Mouse (Mus musculus) yolk sac, embryonic 10.5 days (tissue): ENCODE data around the gene Zswim8.

Experiments used
- DNase-seq: peaks from one replicate; pipeline ENCODE4 v3.0.0-alpha.2; 2017; ENCODE audit warnings: low spot score

Zswim8 gene

DNA sequence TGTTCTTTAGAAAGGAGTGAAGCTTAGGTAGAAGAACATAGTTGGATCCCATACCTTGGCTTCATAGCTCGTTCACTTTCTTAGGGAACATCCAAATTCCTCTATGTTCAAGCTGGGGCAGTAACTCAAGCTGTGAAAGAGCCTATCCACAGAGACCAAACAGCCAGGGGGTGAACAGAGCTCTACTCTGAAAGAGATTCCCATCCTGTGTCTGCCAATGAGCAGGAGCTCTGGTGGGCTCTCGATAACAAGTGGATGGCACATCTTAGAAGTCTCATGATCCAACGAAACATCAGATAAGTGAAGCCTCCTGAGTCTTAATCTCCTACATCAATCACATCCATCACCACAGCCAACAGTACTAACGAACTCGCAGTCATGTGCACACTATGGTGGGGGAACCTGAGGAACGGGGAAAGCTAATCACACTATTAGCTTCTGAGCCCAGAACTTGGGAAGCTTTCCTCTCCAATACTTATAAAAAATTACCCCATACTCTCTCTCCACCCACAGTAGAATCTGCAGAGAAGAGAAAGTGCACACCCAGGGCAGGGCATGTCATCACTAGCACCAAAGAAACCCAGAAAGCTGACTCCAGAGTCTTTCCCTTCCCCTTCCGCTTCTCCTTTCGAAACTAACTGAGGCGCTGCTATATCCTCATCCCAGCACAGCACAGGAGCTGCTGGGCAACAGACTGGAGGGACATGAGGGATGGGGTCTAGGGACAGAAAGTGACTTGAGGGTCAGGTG lies 23.7 kb downstream of the Zswim8 start:
- no peak for DNase-seq

DNA sequence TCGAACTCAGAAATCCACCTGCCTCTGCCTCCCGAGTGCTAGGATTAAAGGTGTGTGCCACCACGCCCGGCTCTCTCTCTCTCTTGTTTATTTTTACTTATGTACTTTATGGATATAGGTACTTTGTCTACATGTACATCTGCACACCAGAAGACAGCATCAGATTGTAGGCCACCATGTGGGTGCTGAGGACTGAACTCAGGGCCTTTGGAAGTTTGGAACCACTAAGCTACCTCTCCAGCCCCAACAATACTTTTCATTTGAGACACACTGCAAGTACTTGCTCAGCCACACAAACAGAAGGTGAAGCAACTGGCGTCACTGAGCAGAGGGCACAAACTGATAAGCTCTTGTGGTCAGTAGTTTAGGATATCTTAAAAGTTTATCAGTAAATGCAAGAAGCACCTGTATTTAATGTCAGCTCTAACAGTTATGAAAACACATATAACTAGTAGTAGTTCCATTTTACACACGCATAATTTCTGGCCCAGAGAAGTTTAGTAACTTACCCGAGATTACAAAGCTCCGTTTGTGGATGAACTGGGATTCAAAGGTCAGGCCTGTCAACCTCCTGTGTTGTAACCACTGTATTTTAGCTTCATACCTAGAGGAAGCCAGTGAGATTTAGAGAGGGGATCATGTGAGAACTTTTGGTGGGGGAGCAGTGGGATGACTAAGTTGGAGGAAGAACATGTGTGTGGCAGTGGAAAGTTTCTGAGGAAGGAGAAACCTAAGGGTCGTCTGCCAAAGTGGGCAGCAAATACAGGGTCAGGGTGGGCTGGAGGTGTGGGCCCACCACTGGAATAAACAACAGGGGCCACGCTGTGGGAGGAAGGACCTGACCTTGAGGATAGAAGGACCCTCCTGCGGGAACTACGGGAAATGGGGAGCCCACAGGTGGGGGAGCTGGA lies 25.9 kb downstream of the Zswim8 start:
- DNase-seq: peak; percentile 57

DNA sequence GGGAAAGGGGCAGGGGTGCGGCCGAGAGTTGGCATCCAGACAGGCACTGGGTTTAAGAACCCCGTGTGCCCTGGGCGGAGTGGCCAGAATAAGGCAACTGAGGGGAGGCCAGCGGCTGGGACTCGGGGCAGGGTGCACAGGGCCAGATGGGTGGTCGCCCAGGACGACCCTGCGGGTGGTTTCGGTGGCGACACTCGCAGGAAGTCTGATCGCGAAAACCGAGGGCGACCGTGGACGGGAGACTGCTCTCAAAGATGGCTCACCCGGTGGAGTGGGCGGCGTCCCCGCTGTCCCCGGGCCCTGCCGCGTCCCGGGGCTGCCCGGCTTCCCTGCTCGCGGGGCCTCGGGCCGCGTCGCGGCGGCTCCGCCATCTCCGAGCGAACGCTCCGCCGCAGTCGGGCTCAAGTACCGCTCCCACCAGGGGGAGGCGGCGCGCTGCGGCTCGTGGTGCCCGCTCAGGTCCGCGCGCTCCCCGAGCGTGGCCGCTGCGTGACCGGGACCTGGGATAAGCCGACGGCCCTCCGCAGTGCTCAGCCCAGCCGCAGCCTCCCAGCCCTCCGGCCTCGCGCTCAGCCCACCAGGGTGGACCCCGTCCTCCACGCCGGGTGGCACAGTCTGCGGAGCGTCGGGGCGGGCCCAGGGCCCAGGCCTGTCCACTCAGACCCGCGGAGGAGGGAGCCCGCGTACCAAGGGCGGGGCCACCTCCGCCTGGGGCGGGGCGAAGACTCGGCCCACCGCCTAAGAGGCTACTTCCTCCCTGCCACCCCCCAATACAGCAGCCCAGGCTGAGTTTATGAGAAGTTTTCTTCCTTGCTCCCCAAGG lies 26.8 kb downstream of the Zswim8 start, which contains the start of gene Ndst2:
Ndst2 (minus strand) TSS at position 611 of the 823 bp plus-strand sequence.
- DNase-seq: peak; percentile 92

DNA sequence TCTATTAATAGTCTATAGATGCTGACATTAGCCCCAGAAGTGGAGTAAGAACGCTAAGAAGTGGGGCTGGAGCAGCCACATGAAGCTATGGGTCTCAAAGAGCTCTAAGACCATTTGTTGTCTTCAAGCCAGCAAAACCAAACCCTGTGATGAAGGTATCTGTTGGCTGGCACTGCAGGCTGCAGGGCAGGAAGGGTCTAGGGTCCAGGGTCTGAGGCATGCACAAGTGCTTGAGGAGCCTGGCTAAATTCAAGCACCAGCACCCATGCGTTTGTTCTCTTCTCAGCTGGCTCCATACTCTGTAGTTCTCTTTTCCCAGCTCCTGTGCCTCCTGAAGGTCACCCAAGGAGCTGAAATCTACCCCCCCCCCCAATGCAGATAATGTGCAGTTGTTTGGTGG lies 27.7 kb downstream of the Zswim8 start:
- DNase-seq: no peak

DNA sequence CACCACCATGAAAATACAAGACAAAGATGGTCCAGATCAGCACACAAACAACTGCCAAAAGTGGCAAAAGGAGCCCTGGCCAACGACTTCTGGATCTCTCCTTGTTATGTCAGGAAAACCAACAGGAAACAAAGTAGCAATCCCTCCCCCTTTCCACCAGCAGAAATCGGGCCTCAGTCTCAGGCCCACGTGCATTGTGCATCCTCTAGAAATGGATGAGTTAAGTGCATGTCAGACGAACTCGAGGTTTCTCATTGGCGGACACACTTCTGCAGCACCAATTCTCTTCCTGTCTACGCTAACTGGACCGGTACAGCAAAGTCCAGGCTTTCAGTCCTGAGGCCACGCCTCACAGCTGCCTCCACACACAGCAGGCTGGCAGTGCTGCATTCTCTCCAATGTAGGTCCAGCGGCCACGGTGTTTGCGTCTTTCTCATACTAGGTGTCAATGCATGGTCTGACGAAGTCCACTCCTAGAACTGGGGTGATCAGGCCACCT lies 28.6 kb downstream of the Zswim8 start:
- DNase-seq: no peak

DNA sequence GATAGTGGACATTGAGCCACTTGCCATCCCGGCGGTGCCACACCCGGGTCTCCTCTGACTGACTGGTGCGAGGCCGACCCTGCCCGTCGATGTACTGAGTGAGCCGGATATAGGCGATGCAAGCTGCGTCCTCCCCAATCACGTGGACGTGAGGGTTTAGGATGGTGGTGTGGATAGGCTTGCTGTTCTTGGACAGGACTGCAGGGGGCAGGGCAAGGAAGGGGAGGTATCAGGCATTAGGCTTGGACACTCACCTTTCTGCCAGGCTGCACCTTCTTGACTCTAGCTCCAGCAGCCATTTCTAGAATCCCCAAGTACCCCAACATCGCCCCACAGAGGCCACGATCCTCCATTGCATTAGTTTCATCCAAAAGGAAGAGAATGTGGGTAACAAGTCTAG lies 30.0 kb downstream of the Zswim8 start:
- DNase-seq: no peak

DNA sequence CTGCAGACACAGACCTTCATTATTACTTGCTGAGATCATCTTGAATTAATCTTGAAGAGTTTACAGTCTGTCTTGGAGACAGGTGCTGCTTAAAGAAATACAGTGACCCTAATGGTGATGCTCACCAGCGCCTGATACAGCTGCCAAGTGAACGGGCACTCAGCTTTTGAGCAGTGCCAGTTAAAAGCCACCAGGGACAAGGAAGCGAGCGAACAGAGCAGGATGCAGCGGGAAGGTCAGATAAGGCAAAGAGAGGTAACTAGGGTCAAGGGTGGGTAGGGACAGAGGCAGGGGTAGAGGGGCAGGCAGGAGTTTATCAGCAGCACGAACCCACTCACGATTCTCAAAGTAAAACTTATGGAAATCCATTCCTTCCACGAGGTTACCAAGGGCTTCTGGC lies 31.2 kb downstream of the Zswim8 start:
- no peak for DNase-seq

DNA sequence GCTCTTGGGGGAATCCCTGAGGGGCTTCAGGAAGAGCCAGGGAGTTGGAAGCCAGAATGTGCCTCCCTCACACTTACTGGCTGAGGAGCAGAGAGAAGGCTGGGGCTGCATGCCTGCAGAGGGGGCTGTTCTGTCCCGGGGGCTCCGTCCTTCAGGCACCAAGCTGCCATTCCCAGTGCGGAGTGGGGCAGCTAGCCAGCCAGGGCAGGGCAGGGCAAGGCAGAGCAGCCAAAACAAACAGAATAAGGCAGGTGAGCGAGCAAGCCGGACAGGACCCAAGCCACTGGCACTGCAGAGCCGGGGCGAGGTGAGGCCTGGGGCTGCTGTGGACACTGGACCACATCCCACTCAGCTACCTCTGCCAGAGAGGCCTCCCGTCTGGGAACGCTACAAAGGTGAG lies 33.9 kb downstream of the Zswim8 start:
- no peak for DNase-seq

DNA sequence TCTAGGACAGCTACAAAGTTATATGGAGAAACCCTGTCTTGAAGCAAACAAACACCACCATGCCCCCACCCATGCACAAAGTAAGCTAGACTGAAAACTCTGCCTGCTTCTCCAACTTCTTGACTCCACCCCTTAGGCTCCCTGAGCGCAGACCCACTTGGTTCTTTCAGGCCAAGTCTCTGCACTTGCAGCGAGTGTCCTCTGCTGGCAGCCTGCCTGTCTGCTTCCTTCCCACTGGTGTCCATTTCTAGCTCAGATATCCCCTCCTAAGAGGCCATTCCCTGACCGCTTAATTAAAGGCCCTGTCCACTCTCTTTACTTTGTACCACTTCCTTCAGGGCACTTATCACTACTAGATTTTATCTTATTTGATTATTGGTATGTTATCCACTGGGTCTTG lies 36.3 kb downstream of the Zswim8 start:
- DNase-seq: no peak

DNA sequence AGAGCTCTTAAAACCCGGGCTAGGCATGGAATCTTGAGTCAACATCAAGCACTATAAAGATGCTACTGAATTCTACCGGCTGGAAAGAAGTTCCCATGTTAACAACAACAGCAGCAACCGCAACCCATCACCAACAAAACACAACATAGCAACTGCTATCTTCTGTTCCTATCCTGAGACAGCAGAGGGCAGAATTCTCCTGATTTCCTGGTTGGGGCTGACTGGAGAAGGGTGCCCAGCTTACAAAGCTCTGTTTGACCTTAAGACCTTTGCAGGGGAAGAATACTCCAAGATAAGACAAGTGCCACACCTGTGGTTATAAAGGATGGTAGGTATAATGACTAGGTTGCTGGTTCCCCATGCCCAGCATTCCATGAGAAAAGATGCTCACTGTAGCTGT lies 39.6 kb downstream of the Zswim8 start:
- DNase-seq: no peak

DNA sequence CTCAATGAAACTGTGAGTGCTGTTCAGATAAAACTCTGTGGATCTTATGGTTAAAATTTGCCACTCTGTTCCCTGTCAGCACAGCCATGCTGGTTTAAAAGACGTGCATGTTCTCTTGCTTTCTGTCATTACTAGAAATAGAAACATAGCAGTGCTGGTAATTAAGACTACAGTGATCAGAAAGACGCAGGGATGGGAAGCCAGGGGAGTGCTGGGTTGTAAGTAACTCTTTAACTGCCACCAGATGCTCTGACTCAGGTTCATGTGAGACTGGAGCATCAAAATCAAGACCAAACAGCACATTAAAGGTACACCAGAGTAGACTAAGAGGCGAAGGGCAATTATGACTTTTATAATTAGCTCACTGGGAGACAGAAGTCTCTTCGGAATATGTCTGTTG lies 41.0 kb downstream of the Zswim8 start:
- no peak for DNase-seq

DNA sequence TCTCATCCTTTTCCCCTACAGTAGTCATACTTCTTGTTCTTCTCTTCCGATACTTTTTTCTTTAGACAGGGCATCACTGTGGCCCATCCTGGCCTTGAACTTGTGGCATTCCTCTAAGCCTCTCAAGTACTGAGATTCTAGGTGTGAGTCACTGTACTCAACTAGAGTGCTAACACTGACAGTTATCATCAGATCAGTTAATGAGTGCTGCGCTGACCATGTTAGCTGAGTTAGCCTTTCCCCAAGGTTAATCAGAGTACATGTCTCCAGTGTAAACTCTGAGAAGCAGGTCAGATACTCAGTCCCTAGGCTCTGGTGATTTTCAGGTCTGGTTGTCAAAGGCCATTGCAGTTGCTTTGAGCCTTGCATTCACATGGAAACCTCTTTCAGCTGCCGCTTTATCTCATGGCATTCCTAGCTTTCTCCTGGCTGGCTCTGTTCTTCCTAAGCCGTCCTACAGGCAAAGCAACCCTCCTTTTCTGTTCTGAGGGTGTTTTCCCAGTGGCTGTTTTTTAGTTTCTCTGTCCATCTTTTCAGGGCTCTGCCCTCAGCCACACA lies 42.2 kb downstream of the Zswim8 start:
- DNase-seq: peak; percentile 14

DNA sequence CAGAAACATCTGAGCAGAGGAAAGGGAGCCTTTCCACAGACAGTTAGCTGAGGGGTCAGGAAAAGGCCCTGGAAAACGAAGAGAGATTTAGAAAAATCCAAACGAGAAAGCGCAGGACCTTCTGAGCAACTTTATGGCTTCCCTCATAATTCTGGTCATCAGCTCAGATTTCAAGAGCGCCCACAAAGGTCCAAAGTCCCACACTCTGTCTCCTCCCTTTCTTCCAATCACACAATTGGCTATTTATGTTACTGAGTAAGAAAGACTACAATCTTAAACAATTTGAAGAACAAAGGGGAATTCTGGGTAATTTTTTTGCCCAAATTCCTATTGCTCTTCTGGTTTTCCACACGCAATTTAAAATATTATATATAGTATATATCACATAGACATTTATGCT lies 43.2 kb downstream of the Zswim8 start:
- DNase-seq: no peak

DNA sequence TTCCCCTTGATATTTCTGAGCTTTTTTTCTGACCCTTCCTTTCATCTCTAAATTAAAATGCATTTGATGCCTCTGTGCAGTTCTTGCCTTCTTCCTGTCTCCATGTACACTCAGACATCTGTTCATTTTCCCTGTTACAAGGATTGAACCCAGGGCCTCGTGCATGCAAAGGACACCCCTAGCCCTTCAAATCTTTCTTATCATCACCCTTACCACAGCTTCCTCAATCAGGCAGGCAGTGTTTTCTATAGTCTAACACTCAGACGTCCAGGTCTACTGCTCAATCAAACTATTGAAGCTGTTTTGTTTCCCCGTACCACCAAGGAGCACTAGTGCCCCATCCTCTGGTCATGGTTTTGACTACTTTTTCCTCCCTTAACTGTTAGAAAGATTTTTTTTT lies 46.4 kb downstream of the Zswim8 start:
- no peak for DNase-seq

DNA sequence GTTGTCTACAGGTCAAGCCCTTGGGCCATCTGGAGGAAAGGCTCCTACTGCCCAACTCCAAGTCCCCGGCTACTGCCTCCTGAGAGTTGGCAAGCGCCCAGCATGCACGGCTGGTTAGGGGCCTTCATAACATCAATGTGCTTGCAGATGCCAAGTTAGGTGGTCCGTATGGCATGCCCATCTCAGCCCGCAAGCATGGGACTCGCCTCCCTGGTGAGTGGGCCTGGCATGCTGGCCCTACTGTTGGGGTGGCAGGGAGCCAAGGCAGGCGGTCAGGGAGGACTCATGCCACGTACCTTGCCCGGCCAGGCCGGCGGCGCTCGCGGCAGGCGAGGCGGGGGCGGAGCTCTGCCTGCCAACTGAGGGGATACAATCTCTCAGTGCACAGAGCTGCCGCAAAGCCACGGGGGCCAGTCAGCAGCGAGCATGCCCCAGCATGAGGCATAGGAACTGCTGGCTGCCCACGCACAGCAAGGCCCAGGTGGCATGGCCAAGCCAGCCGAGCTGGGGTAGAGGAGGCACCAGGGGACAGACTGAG lies 50.1 kb downstream of the Zswim8 start:
- no peak for DNase-seq

DNA sequence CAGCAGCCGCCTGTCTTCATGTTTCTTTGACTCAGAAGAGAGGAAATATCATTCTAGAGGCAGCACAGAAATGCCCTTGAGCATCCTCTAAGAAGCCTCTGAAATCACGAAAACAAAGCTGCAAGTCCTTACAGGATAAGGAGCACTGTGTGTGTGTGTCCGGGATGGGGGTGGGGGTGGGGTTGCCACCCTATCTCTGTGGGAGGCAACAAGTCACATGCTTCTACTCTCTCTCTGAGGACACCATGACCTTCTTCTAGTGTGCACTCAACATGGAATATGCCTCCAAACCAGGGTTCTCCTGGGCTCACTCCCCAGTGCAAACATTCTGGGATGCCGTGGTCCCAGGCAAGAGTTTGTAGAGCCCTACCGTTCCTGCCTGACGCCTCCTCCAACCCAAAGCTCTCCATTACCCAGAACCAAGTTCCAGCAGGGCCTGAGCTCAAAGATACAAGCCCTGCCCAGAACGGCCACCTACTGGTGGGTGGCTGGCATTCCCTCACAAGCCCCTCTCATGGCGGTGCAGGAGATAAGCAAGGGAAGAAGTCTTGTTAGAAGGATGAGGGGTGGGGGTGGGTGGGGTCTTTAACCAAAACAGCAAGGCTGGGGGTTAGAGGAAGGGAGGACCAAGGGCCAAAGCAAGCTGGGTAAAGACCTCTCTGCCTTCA lies 51.5 kb downstream of the Zswim8 start:
- no peak for DNase-seq

DNA sequence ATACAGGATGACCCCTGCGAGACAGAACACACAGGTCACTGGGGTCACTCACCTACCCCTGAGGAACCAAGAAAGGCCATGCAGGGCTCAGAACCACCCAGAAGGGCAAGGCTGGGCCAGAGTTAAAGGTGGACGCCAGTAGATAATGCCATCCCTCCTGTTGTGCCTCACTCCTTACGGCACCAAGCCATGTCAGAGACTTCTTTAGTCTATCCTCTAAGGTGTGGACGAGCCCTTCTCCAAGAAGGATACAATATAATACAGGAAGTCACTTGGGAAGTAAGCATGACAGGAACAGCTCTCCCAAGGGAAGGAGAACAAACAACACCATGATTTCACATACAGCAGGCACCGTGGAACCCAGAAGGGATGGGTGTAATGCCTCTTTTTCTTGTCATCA lies 57.6 kb downstream of the Zswim8 start:
- DNase-seq: no peak

DNA sequence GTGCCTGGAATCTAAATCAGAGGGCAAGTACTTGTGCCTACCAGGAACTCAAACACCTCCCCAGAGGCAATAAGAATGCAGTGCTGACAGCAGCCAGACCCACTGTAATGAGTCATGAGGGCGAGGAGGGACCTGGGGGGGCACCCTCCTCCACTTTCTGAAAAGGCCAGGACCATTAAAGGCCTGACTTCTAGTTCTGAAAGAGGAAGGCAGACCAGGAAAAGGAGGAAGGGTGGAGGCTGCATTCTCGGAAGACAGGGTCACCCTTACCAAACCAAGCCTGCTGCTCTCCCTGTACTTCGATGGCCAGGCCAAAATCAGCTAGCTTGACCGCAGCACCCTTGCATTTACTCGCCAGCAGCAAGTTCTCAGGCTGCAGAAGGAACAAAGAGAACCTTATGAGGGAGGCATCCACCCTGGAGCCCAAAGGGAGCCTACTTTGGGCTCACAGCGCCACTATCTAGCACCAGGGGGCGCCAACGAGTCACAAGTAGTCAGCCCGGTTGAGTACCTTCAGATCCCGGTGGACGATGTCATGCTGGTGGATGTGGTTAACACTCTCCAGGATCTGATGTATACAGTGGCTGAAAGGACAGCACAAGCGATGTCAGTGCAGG lies 58.4 kb downstream of the Zswim8 start:
- DNase-seq: peak; percentile 46

DNA sequence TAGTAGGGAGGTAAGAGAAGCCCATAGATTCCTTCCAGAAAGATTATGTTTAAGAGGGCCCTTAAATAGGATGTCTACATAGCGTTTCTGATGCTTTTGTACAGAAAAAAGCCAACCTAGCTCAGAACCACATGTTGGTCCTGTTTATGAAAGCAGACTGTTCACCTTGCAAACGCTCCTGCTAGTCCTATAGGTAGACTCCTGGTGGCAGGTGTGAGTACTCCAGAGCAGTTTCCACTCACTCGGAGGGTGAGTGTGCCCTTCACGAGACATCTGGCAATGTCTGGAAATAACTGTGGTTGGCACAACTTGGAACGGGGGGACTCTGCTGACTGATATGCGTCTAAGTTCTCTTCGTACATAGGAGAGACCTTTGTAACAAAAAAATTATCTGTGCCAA lies 60.6 kb downstream of the Zswim8 start:
- no peak for DNase-seq

DNA sequence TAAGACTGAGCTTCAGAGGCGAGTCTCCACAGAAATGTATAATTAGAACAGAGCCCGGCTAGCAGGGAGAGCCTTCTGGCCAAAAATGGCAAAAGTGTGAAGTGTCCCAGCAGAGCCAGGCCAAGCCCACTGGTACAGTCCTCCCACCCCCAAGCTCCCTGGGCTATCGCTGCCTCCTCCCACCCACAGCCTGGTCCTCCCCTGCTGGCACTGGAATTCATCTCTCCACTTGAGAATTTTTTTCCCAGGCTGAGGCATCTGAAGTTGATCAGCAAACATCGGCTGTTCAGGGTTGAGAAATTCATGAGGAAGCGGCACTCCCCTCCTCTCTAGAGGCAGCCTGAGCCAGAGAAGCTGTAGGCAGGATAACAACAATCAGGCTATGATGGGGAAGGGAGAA lies 61.2 kb downstream of the Zswim8 start:
- no peak for DNase-seq

DNA sequence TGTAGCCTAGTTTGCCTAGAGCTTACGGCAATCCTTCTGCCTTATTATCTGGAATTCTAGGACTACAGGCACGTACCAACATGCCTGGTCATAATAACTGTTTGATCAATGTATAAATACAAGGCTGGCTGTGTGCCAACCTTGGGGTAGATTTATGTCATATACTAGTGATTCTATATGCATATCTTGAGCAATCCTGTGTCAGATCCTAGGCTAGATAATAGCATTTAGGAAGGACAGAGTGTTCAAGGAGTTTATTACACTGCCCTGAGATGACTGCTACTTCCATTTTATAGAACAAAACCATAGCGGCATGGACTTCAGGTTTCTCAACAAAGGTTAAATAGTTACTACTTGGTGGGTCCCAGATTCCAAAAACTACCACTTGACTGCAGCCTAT lies 64.6 kb downstream of the Zswim8 start:
- no peak for DNase-seq
